Mouse (Mus musculus): ENCODE data around the gene Car9. TPM values are rescaled to one million over a fixed set of nuclear protein-coding genes. Genes with fewer than 3 reads are reported as not detected.
"Not testable (repeated sequence)": the region's sequence is repeated elsewhere in the genome, so short reads cannot be mapped to it uniquely, and the experiment has no call there.

Car9 gene
- polyA plus RNA-seq, 1 experiment from 2014 or later, result 2.1 TPM

- peaks cover 3% of the 10 kb centered on the region; the same call in 1 of the 2 replicates for H3K4me1 ChIP-seq (ENCODE audit: insufficient read depth, low read depth, low read length)
- H3K27ac ChIP-seq (ENCODE audit: low read length), result no peak overlapping the region
- H3K27me3 ChIP-seq (replicated peaks; ENCODE audit: insufficient read depth, low read length), result no peaks in the 10 kb centered on the region
- TF ChIP-seq EP300 (IDR thresholded peaks at IDR 0.05) (no peak), CTCF (IDR thresholded peaks at IDR 0.05) (no peak)
- H3K36me3 ChIP-seq (ENCODE audit: insufficient read depth, low read length), result no peaks in the 10 kb centered on the region
- 52% methylated on average over 7 of the region's 7 CpGs for WGBS
- H3K9me3 ChIP-seq (ENCODE audit: low read length), result no peaks in the 10 kb centered on the region
- no peak for ATAC-seq
- no peak overlapping the region for H3K4me3 ChIP-seq (ENCODE audit: low read depth, low read length)
- H3K4me2 ChIP-seq (replicated peaks; ENCODE audit: low read depth, low read length), result no peak overlapping the region
- H3K9ac ChIP-seq (replicated peaks; ENCODE audit: low read depth), result no peak overlapping the region
- DNase-seq (ENCODE audit: low spot score), result no peak
Measured at GRCm38 (mm10) chr4:43481894-43482456, 24.8 kb upstream of the Car9 start.

- no peak for ATAC-seq
- Histone ChIP-seq H3K9ac (replicated peaks; ENCODE audit: low read depth) (no peak overlapping the region), H3K36me3 (ENCODE audit: insufficient read depth, low read length) (no peaks in the 10 kb centered on the region), H3K9me3 (ENCODE audit: low read length) (no peaks in the 10 kb centered on the region), H3K27ac (ENCODE audit: low read length) (no peak overlapping the region), H3K4me1 (ENCODE audit: insufficient read depth, low read depth, low read length) (peaks cover 3% of the 10 kb centered on the region; the same call in 1 of the 2 replicates), H3K27me3 (replicated peaks; ENCODE audit: insufficient read depth, low read length) (no peaks in the 10 kb centered on the region), H3K4me3 (ENCODE audit: low read depth, low read length) (no peak overlapping the region), H3K4me2 (replicated peaks; ENCODE audit: low read depth, low read length) (no peak overlapping the region)
- WGBS, result 57% methylated on average over 10 of the region's 10 CpGs
- TF ChIP-seq EP300 (IDR thresholded peaks at IDR 0.05), result no peak
- no peak for TF ChIP-seq CTCF (IDR thresholded peaks at IDR 0.05)
- no peak for DNase-seq (ENCODE audit: low spot score)
Measured at GRCm38 (mm10) chr4:43482591-43482990, 24.2 kb upstream of the Car9 start.

- Histone ChIP-seq H3K9ac (replicated peaks; ENCODE audit: low read depth) (no peak within 1 kb of the TSS), H3K36me3 (ENCODE audit: insufficient read depth, low read length) (no peaks in the 10 kb centered on the region), H3K27me3 (replicated peaks; ENCODE audit: insufficient read depth, low read length) (no peaks in the 10 kb centered on the region), H3K4me1 (ENCODE audit: insufficient read depth, low read depth, low read length) (no peaks in the 10 kb centered on the region; the same call in 1 of the 2 replicates), H3K9me3 (ENCODE audit: low read length) (no peaks in the 10 kb centered on the region), H3K27ac (ENCODE audit: low read length) (no peak within 1 kb of the TSS), H3K4me3 (ENCODE audit: low read depth, low read length) (no peak within 1 kb of the TSS), H3K4me2 (replicated peaks; ENCODE audit: low read depth, low read length) (no peak within 1 kb of the TSS)
- TF ChIP-seq EP300 (IDR thresholded peaks at IDR 0.05) (no peak), CTCF (IDR thresholded peaks at IDR 0.05) (no peak)
- no peak for DNase-seq (ENCODE audit: low spot score)
- WGBS, result 48% methylated on average over 12 of the region's 12 CpGs
- no peak for ATAC-seq
Measured at GRCm38 (mm10) chr4:43483535-43484091, 23.2 kb upstream of the Car9 start, which contains the start of gene Sit1. TSS of gene Sit1 (minus strand) at chr4:43483734.

GRCm38 (mm10) chr4:43485666-43486065 lies 21.1 kb upstream of the Car9 start:
- H3K4me3 ChIP-seq (ENCODE audit: low read depth, low read length); H3K9me3 ChIP-seq (ENCODE audit: low read length); H3K9ac ChIP-seq (replicated peaks; ENCODE audit: low read depth); H3K27ac ChIP-seq (ENCODE audit: low read length); H3K4me2 ChIP-seq (replicated peaks; ENCODE audit: low read depth, low read length); H3K4me1 ChIP-seq (ENCODE audit: insufficient read depth, low read depth, low read length); ATAC-seq; H3K27me3 ChIP-seq (replicated peaks; ENCODE audit: insufficient read depth, low read length); DNase-seq (ENCODE audit: low spot score); H3K36me3 ChIP-seq (ENCODE audit: insufficient read depth, low read length): not testable (repeated sequence)
- WGBS, result 85% methylated on average over 5 of the region's 5 CpGs

- H3K36me3 ChIP-seq (ENCODE audit: insufficient read depth, low read length), result no peaks in the 10 kb centered on the region
- H3K27ac ChIP-seq (ENCODE audit: low read length), result no peak overlapping the region
- no peaks in the 10 kb centered on the region for H3K27me3 ChIP-seq (replicated peaks; ENCODE audit: insufficient read depth, low read length)
- no peak overlapping the region for H3K4me3 ChIP-seq (ENCODE audit: low read depth, low read length)
- no peak overlapping the region for H3K9ac ChIP-seq (replicated peaks; ENCODE audit: low read depth)
- WGBS, result 95% methylated on average over 3 of the region's 3 CpGs
- ATAC-seq (no peak), DNase-seq (ENCODE audit: low spot score) (no peak)
- no peaks in the 10 kb centered on the region for H3K9me3 ChIP-seq (ENCODE audit: low read length)
- no peaks in the 10 kb centered on the region for H3K4me1 ChIP-seq (ENCODE audit: insufficient read depth, low read depth, low read length)
- no peak overlapping the region for H3K4me2 ChIP-seq (replicated peaks; ENCODE audit: low read depth, low read length)
- TF ChIP-seq CTCF (IDR thresholded peaks at IDR 0.05) (no peak), EP300 (IDR thresholded peaks at IDR 0.05) (no peak)
Measured at GRCm38 (mm10) chr4:43489611-43490010, 17.2 kb upstream of the Car9 start.

GRCm38 (mm10) chr4:43490801-43491200 lies 16.0 kb upstream of the Car9 start:
- peak; percentile 38 for ATAC-seq

More at GRCm38 (mm10) chr4:43490801-43491200, 16.0 kb upstream of the Car9 start:
- Histone ChIP-seq H3K27me3 (replicated peaks; ENCODE audit: insufficient read depth, low read length) (no peaks in the 10 kb centered on the region), H3K4me1 (ENCODE audit: insufficient read depth, low read depth, low read length) (no peaks in the 10 kb centered on the region), H3K9ac (replicated peaks; ENCODE audit: low read depth) (no peak overlapping the region), H3K4me2 (replicated peaks; ENCODE audit: low read depth, low read length) (no peak overlapping the region), H3K36me3 (ENCODE audit: insufficient read depth, low read length) (no peaks in the 10 kb centered on the region), H3K27ac (ENCODE audit: low read length) (0 out of 2 replicates have a peak overlapping the region, but pooled peaks have one; percentile 32), H3K9me3 (ENCODE audit: low read length) (no peaks in the 10 kb centered on the region), H3K4me3 (ENCODE audit: low read depth, low read length) (no peak overlapping the region)
- 41% methylated on average over 5 of the region's 5 CpGs for WGBS
- TF ChIP-seq CTCF (IDR thresholded peaks at IDR 0.05), result no peak
- peak; percentile 80 for TF ChIP-seq EP300 (IDR thresholded peaks at IDR 0.05)
- peak; percentile 88 for DNase-seq (ENCODE audit: low spot score)

Data from lung, postnatal 0 days (tissue).